Mouse (Mus musculus): ENCODE measurements at regions not wholly inside any gene's neighbourhood (a gene's known extent, or its start where the extent isn't known, plus 50 kb on each side); places are given as distances from the start of the nearest gene placed in this dataset.

DNA sequence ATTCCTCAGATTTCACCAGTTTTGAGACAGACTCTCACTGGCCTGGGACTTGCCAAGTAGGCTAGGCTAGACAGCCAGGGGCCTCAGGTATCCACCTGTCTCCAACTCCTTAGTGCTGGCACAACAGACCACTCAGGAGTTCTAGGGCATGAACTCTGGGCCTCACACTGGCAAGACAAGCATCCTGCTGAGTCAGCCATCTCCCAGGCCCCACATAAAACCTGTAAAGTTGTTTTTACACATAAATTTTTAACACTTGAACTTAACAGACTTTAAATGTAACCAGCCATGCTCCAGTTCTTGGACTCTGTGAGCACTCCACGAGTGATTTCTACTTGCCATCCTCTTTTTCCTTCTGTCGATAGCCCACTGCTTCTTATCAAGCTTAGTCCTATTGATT is 205.5 kb upstream of the Hs6st1 start:
- TF ChIP-seq POLR2A (IDR thresholded peaks at IDR 0.05; ENCODE audit: borderline replicate concordance, extremely low read depth, low read depth, low read length) = no peak
- TF ChIP-seq CTCF (IDR thresholded peaks at IDR 0.05; ENCODE audit: insufficient read depth, low read length) = no peak

Data from lung, adult 2 months (tissue).